Mouse (Mus musculus) thymus, postnatal 36 days (tissue): ENCODE data around the gene Tns3.
"Not testable (repeated sequence)": the region's sequence is repeated elsewhere in the genome, so short reads cannot be mapped to it uniquely, and the experiment has no call there.

Experiments used
- DNase-seq, 2 experiments: peaks; one replicate each; pipeline ENCODE4 v3.0.0; 2022; ENCODE audit warnings: mixed read lengths in 2 of 2

Gene Tns3

DNA sequence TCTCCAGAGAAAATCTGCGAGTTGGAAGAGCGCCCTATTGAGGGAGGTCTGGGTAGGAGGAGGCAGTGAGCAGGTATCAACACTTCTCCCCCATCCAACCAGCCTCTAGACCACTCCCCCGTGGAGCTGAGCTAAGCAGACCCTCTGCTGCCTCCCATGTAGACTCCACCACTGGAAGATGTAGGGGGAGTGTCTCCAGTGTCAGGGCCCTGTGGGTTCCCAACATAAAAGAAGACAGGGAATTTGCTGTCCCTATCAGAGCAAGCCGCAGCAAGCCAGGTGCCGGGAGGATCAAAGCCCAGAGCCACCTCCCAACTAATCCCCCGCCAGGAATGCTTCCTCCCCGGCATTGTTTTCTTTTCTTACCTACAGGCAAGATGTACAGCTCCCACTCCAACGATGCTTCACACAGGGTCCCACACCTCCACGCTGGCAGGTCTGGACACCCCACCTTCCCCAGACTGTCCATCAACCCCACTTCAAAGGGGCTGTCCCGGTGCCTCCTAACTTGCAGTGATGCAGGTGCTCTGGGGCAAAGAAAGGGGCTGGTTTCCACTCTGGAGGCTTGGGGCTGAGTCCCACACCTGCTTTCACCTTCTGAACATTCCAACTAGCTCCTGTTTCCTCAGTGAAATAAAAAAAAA lies 22.6 kb downstream of the Tns3 start:
- DNase-seq = no peak

- no peak for DNase-seq
Measured at GRCm38 (mm10) chr11:8639726-8640125, 24.6 kb downstream of the Tns3 start.

GRCm38 (mm10) chr11:8639007-8639718 lies 25.2 kb downstream of the Tns3 start:
- no peak for DNase-seq

DNA sequence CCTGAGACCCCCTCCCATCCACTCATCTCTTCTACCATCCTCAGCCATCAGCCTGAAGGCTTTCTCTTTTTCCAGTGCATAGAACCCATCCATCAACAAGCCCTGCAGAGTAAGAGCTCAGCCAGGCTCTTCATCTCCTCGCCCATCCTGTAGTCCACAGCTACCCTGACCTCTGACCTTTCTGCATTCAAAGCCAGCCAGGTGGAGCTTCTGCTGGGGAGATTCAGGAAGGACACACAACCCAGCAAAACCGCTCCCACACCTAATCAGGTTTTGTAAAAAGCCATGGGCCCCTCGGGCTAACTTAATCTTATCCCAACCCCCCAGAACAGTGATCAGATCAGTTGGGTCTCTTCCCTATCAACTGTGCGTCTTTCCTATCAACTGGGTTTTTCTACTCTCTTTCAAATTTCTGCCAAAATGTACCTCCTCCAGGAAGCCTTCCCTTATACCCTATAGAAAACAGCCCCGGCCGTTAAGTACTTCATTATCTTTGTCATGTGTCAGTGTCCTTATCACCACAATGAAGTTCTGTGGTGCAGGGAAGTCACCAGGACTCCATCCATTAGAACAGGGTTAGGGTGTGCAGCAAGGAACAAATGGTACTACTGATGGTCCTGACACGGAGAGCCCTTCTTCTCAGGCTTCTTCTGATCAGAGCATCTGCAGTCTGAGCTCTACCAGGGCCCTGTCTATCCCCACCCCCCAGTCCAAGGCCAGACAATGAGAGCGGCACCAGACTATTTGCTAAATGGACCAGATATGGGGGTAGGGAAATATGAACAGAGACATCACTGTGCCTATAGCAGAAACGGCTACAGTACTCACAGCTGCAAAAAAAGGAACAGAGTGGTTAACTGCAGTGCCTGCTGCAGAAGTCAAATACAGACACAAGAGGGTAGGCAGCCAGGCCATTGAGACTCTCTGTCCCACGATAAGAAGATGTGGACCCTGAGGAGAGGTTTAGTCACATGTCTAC lies 26.6 kb downstream of the Tns3 start:
- no peak for DNase-seq

GRCm38 (mm10) chr11:8636680-8637079 lies 27.7 kb downstream of the Tns3 start:
- no peak for DNase-seq

- DNase-seq = no peak
Measured at GRCm38 (mm10) chr11:8635778-8636177, 28.6 kb downstream of the Tns3 start.

DNA sequence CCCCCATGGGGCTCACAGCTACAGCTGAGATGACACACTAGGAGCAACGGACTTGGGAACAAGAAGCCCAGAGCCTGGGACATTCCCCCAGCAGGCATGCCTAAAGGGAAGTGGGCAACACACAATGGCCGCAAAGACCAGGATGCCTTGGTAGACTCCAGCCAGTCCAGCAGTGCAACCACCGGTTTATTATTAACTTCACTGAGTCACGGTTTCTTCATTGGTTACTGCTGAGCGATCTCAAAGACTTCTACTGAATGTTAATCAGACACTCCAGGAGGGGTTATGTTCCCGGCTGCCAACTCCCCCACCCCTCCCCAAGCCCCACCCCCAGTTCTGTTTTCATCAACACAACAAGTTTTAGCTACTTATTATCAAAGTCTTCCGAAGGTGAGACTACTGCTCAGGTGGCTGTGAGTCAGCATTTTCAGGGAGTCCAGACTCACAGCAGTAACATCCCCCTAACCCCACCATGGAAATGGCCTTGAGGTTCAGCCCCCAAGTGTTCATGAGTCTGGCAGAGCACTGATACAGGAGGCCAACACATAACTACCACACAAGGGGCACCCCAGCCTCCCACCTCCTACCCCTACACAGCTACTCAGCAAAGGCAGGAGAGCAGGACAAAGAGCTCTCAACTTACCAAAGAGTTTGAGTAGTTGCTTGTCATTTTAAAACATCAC lies 29.5 kb downstream of the Tns3 start:
- DNase-seq = no peak

DNA sequence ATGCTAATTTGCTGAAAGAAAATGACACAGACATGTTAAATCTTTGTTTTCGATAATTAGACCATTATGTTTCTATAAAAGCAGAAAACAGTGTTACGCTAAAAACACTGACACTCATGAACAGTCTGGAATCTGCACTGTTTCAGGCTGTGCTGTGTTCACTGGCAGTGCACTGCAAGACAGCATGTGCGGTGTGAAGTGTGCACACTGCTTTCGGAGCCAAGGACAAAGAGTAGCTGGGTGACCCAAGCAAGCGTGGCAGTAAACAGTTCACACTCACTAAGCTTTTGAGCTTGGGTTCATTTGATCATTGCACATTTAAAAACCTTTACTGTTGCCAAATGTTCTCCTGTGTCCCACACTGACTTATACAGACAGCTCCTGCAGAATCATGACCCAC lies 32.2 kb downstream of the Tns3 start:
- DNase-seq = no peak

- DNase-seq = no peak
Measured at GRCm38 (mm10) chr11:8629862-8630390, 34.4 kb downstream of the Tns3 start.

DNA sequence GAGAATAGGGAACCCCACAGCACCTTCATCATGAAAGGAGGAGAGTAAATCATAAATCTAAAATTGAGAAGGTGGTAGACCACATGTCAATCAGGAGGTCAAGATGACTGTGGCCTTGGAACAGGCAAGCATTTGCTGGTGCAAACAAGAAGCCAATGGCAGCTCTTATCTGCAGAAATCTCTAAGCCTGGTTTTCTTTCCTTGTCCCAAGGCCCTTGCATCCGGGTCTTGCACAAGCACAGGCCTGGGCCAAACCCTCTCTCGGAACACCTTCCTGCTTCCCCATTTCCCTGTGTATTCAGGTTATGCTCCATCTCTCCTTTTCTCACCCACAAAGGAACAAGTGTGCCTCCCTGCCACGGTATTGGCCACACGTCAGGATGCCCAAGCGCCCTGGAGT lies 35.0 kb downstream of the Tns3 start:
- DNase-seq = no peak

GRCm38 (mm10) chr11:8628846-8629253 lies 35.5 kb downstream of the Tns3 start:
- DNase-seq = no peak

DNA sequence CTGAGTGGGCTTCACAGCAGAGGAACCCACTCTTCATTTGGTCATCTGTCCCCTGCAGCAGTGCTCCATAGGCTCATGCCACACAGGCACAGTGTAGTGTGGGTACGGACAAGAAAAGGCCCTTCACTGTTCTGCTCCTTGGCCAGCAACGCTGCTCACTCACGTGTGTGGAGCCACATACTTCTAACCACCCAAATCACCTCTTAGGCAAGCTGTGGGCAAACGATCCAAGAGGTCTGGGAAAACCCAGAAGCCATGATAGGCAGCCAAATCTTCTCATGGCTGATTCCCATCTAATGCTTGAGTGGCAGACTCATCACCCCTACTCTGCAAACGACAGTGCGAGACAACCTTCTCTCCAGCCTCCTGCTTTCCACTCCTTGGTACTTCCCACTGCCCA lies 37.2 kb downstream of the Tns3 start:
- DNase-seq = no peak

GRCm38 (mm10) chr11:8626715-8627114 lies 37.6 kb downstream of the Tns3 start:
- DNase-seq = no peak

- DNase-seq = no peak
Measured at GRCm38 (mm10) chr11:8625915-8626604, 38.3 kb downstream of the Tns3 start.

- no peak for DNase-seq
Measured at GRCm38 (mm10) chr11:8625451-8625850, 38.9 kb downstream of the Tns3 start.

DNA sequence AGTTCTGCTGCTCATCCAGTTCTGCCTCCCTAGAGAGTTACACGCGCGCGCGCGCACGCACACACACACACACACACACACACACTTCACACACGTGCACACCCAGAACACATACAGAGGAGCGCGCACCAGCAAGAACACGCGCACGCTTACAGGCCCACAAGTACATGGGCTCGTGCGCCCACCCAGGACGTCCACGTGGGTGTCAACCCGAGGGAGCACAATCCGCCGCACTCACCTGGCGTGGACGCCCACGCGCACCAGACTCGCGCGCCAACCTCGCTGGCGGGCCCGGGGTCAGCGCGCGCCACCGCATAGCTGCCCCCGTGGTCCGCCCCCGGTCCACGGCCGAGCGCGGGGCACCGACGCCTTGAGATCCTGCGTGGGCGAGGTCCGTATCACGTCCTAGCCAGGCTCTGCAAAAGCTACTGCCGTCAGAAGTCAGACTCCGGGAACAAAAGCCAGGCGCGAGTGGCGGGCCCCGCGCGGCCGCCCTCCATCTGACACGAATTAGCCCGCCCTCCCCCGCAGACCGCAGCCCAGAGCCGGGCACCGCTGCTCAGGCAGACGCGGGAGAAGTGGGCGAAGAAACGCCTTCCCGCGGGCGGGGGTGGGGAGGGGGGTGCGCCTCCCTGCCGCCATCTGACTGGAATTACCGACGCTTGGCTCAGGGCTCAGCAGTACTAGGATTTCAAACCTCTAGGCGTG lies 40.0 kb downstream of the Tns3 start:
- peak; percentile 18 to 31 for DNase-seq

- DNase-seq = no peak
Measured at GRCm38 (mm10) chr11:8623852-8624178, 40.5 kb downstream of the Tns3 start.

GRCm38 (mm10) chr11:8622668-8623067 lies 41.7 kb downstream of the Tns3 start:
- no peak for DNase-seq

DNA sequence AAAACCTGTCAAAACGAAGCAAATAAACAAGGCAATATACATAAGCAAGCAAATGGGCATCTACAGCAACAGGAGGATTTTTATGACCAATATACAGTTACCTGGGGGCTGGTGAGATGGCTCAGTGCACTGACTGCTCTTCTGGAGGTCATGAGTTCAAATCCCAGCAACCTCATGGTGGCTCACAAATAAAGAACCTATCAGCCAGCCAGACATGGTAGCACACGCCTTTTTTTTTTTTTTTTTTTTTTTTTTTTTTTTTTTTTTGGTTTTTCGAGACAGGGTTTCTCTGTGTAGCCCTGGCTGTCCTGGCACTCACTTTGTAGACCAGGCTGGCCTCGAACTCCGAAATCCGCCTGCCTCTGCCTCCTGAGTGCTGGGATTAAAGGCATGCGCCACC lies 45.2 kb downstream of the Tns3 start:
- not testable (repeated sequence) for DNase-seq

GRCm38 (mm10) chr11:8618301-8618700 lies 46.0 kb downstream of the Tns3 start:
- no peak for DNase-seq

DNA sequence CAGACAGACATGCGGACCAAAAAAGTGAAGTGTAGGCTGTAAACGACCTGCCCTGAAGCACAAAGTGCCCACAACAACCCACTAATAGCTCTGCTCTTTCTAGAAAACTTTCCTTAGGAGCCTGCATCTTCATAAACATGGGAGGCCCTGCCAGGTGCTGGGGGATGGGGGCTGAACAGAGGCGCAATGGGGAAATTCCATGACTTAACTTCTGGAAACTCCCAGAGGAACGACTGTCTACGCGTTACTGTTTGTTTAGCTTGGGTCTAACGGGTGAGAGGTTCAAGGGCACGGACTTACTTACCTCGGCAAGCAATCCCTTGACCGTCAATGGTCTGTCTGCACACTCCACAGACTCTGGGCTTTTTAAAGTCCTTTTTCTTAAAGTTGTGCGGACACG lies 48.9 kb downstream of the Tns3 start:
- DNase-seq = no peak
